Mouse (Mus musculus): Measurements from ENCODE around the gene Atxn2. TPM values are rescaled to one million over a fixed set of nuclear protein-coding genes. Genes with fewer than 3 reads are reported as not detected.

The Atxn2 gene
- polyA plus RNA-seq, 1 experiment from 2014 or later, result 31.6 TPM

GRCm38 (mm10) chr5:121835949-121836691 lies 125.0 kb downstream of the Atxn2 start:
- H3K27ac ChIP-seq (ENCODE audit: low read depth), result peak overlapping the region; percentile 100
- 3% methylated on average over 44 of the region's 51 CpGs for WGBS (ENCODE audit: insufficient replicate concordance)
- peak overlapping the region; percentile 97 for H3K9ac ChIP-seq (replicated peaks)
- H3K9me3 ChIP-seq (ENCODE audit: low read length), result no peaks in the 10 kb centered on the region
- H3K4me2 ChIP-seq (ENCODE audit: low read depth, low read length), result peak overlapping the region; percentile 92
- peaks cover 57% of the 10 kb centered on the region for H3K4me1 ChIP-seq (ENCODE audit: insufficient read depth)
- peak; percentile 84 for DNase-seq
- TF ChIP-seq EP300 (IDR thresholded peaks at IDR 0.05; ENCODE audit: low read depth), result no peak
- no peak for TF ChIP-seq CTCF (IDR thresholded peaks at IDR 0.05; ENCODE audit: low read depth)
- peak overlapping the region; percentile 90 for H3K4me3 ChIP-seq (ENCODE audit: low read depth, low read length)
- peak; percentile 28 for ATAC-seq
- no peaks in the 10 kb centered on the region for H3K27me3 ChIP-seq (ENCODE audit: insufficient read depth, low read length)
- H3K36me3 ChIP-seq (replicated peaks; ENCODE audit: insufficient read depth, low read length), result peaks cover 6% of the 10 kb centered on the region; the same call in 1 of the 2 replicates

DNA sequence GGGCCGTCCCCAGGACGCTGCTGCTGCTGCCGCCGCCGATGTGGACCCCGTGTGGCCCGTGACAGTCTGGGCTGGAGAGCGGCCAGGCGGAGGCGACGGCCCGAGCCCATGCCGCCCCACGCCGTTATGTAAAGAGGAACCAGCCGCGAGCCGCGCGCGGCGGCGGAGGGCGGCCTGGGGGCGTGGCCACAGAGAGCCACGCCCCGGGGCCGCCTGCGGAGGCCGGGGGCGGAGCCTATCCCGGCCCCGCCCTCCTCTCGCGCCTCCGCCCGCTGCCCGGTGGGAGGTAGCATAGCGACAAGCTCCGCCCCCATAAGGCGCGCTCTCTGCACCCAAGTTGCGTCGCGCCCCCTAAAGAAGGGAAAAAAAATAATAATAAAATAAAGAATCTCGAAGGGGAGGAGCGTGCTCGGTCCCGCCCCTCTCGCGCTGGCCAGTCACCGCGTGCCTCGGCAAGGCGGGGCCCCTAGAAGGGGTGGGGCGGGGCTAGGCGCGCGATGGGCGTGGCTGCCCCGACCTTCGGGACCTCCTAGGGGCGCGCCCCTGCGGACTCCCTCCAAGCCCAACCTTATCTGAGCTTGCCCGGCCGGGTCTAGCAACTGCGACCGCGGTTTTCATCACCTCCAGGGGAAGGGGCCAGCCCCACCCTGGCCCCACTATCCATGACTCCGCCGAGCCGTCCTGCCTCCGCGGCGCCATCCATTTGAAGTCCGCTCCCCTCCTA lies 125.7 kb downstream of the Atxn2 start:
- H3K4me1 ChIP-seq (ENCODE audit: insufficient read depth), result peaks cover 58% of the 10 kb centered on the region
- H3K4me2 ChIP-seq (ENCODE audit: low read depth, low read length), result peak overlapping the region; percentile 92
- DNase-seq, result peak; percentile 94
- TF ChIP-seq CTCF (IDR thresholded peaks at IDR 0.05; ENCODE audit: low read depth) (peak; percentile 27; the same call in 1 of the 2 replicates), EP300 (IDR thresholded peaks at IDR 0.05; ENCODE audit: low read depth) (no peak)
- peak overlapping the region; percentile 97 for H3K9ac ChIP-seq (replicated peaks)
- H3K9me3 ChIP-seq (ENCODE audit: low read length), result no peaks in the 10 kb centered on the region
- peak; percentile 79 for ATAC-seq
- peaks cover 6% of the 10 kb centered on the region; the same call in 1 of the 2 replicates for H3K36me3 ChIP-seq (replicated peaks; ENCODE audit: insufficient read depth, low read length)
- WGBS (ENCODE audit: insufficient replicate concordance), result 1% methylated on average over 66 of the region's 77 CpGs
- no peaks in the 10 kb centered on the region for H3K27me3 ChIP-seq (ENCODE audit: insufficient read depth, low read length)
- H3K27ac ChIP-seq (ENCODE audit: low read depth), result peak overlapping the region; percentile 100
- peak overlapping the region; percentile 90 for H3K4me3 ChIP-seq (ENCODE audit: low read depth, low read length)

- Histone ChIP-seq H3K36me3 (replicated peaks; ENCODE audit: insufficient read depth, low read length) (no peaks in the 10 kb centered on the region), H3K4me3 (ENCODE audit: low read depth, low read length) (peak within 1 kb of the TSS; percentile 90), H3K4me2 (ENCODE audit: low read depth, low read length) (peak within 1 kb of the TSS; percentile 92), H3K4me1 (ENCODE audit: insufficient read depth) (peaks cover 58% of the 10 kb centered on the region), H3K9me3 (ENCODE audit: low read length) (no peaks in the 10 kb centered on the region), H3K27ac (ENCODE audit: low read depth) (peak within 1 kb of the TSS; percentile 100), H3K9ac (replicated peaks) (peak within 1 kb of the TSS; percentile 97), H3K27me3 (ENCODE audit: insufficient read depth, low read length) (no peaks in the 10 kb centered on the region)
- peak; percentile 1; the same call in 1 of the 2 replicates for ATAC-seq
- TF ChIP-seq EP300 (IDR thresholded peaks at IDR 0.05; ENCODE audit: low read depth) (no peak), CTCF (IDR thresholded peaks at IDR 0.05; ENCODE audit: low read depth) (peak; percentile 16)
- peak; percentile 63 for DNase-seq
- WGBS (ENCODE audit: insufficient replicate concordance), result under 1% methylated on average over 34 of the region's 35 CpGs
These were observed 126.6 kb downstream of the Atxn2 start, which contains the start of gene Sh2b3 for GRCm38 (mm10) chr5:121837441-121838340. Sh2b3 (minus strand) TSS chr5:121837646.

DNA sequence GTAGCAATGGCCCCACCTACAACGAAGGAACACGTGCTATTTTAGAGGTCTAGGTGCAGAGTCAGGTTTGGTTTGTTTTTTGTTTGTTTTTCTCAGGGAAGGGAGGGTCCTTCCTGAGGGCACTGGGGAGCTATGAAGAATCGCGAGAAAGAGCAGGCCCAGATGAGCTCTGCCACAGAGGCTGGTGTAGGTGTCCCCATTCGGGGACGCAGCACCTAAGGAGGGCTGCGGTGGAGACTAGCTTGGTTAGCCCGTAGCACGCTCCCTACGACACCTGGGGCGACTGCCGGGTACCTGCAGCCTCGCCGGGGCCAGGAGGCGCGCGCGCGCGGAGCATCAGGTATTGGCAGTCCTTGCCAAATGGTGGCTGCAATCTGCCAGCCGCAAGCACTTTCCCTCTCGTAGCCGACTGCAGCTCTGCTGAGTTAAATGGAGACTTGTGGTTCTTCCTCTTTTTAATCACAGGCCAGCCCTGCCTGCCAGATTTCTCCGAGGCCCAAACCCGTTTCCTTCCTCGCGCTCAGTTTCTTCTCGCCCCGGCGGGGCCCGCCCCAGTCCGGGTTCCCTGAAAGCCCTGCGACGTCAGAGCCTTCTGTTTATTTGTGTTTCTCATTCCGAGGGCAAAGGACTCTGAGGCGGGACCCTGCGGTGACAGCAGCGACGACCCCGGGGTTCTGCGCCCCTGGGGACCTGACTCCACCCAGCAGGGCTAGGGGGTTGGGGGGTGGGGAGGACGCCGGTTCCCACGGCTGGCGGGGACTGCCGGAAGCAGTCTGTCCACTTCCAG lies 127.4 kb downstream of the Atxn2 start:
- no peaks in the 10 kb centered on the region for H3K36me3 ChIP-seq (replicated peaks; ENCODE audit: insufficient read depth, low read length)
- 0 out of 2 replicates have a peak, but pooled peaks have one; percentile 26 for TF ChIP-seq EP300 (IDR thresholded peaks at IDR 0.05; ENCODE audit: low read depth)
- peak; percentile 1; the same call in 1 of the 2 replicates for TF ChIP-seq CTCF (IDR thresholded peaks at IDR 0.05; ENCODE audit: low read depth)
- under 1% methylated on average over 46 of the region's 46 CpGs for whole genome bisulfite sequencing (ENCODE audit: insufficient replicate concordance)
- H3K4me2 ChIP-seq (ENCODE audit: low read depth, low read length), result peak overlapping the region; percentile 92
- peak overlapping the region; percentile 74 for H3K9ac ChIP-seq (replicated peaks)
- ATAC-seq (peak; percentile 16), DNase-seq (peak; percentile 75)
- no peaks in the 10 kb centered on the region for H3K9me3 ChIP-seq (ENCODE audit: low read length)
- peaks cover 58% of the 10 kb centered on the region for H3K4me1 ChIP-seq (ENCODE audit: insufficient read depth)
- peak overlapping the region; percentile 90 for H3K4me3 ChIP-seq (ENCODE audit: low read depth, low read length)
- peak overlapping the region; percentile 100 for H3K27ac ChIP-seq (ENCODE audit: low read depth)
- 0 out of 2 replicates have a peak, but pooled peaks cover under 1% of the 10 kb centered on the region for H3K27me3 ChIP-seq (ENCODE audit: insufficient read depth, low read length)

DNA sequence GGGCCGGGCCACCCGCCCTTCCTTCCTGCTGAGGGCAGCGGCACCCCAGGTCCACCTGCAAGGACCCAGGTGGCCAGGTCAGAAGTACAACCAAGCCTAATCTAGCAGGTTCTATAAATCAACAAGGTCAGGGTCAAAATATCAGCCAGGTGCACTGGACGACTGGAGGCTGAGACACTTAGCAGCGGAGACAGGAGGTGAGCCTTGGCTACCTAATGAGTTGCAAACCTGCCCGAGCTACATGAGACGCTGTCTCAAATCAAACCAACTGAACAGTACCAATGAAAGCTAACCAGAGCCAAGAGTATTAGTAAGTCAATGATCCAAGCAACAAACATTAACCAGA lies 128.0 kb downstream of the Atxn2 start:
- Histone ChIP-seq H3K4me1 (ENCODE audit: insufficient read depth) (peaks cover 54% of the 10 kb centered on the region), H3K9me3 (ENCODE audit: low read length) (no peaks in the 10 kb centered on the region), H3K27ac (ENCODE audit: low read depth) (peak overlapping the region; percentile 100), H3K27me3 (ENCODE audit: insufficient read depth, low read length) (peaks cover 6% of the 10 kb centered on the region; the same call in 1 of the 2 replicates), H3K4me2 (ENCODE audit: low read depth, low read length) (peak overlapping the region; percentile 92), H3K9ac (replicated peaks) (peak overlapping the region; percentile 74), H3K4me3 (ENCODE audit: low read depth, low read length) (peak overlapping the region; percentile 90), H3K36me3 (replicated peaks; ENCODE audit: insufficient read depth, low read length) (no peaks in the 10 kb centered on the region)
- WGBS (ENCODE audit: insufficient replicate concordance), result 26% methylated on average over 7 of the region's 7 CpGs
- ATAC-seq, result no peak
- no peak for DNase-seq
- TF ChIP-seq CTCF (IDR thresholded peaks at IDR 0.05; ENCODE audit: low read depth), result no peak
- no peak for TF ChIP-seq EP300 (IDR thresholded peaks at IDR 0.05; ENCODE audit: low read depth)

All from liver, postnatal 0 days (tissue).